Mouse (Mus musculus) spleen, adult 2 months (tissue): Measurements from ENCODE around the gene Foxj1. TPM values are rescaled to one million over a fixed set of nuclear protein-coding genes. Genes with fewer than 3 reads are reported as not detected.

Source experiments
- DNase-seq, 2 experiments: peaks; one replicate each; pipeline versions ENCODE4 v3.0.0 to v3.0.0-alpha.2; 2012 to 2021; ENCODE audit warnings: low spot score in 2 of 2, low read depth in 1 of 2
- H3K27ac ChIP-seq: fragments of 200-500 bp; 2 replicates; pipeline ENCODE4 v1.5.1; 2012; ENCODE audit warnings: low read length, inconsistent platforms; ENCODE audit not compliant: insufficient read depth
- H3K27me3 ChIP-seq: fragments of 200-500 bp; 2 replicates; pipeline ENCODE4 v1.6.1; 2012; ENCODE audit warnings: mild to moderate bottlenecking, moderate library complexity, low read length, inconsistent platforms; ENCODE audit not compliant: control insufficient read depth, insufficient read depth
- H3K36me3 ChIP-seq: fragments of 200-500 bp; 2 replicates; pipeline ENCODE4 v1.6.1; 2012; ENCODE audit warnings: mild to moderate bottlenecking, low read length, inconsistent platforms; ENCODE audit not compliant: control insufficient read depth, insufficient read depth
- H3K4me1 ChIP-seq: fragments of 200-500 bp; 2 replicates; pipeline ENCODE4 v1.6.1; 2011; ENCODE audit warnings: inconsistent platforms; ENCODE audit not compliant: control insufficient read depth, insufficient read depth, insufficient read length
- H3K4me3 ChIP-seq: fragments of 200-500 bp; 2 replicates; pipeline ENCODE4 v1.5.1; 2011; ENCODE audit warnings: mild to moderate bottlenecking, inconsistent platforms; ENCODE audit not compliant: insufficient read depth, insufficient read length; ENCODE audit errors: extremely low read depth
- CTCF ChIP-seq: fragments of 200-500 bp; IDR thresholded peaks from 2 replicates; pipeline ENCODE4 v1.5.1; 2011; ENCODE audit warnings: mild to moderate bottlenecking, inconsistent platforms; ENCODE audit not compliant: insufficient read depth, insufficient read length, insufficient replicate concordance; ENCODE audit errors: extremely low read depth
- POLR2A ChIP-seq: fragments of 200-500 bp; IDR thresholded peaks from 2 replicates; pipeline ENCODE4 v1.6.1; 2011; ENCODE audit warnings: low read depth, low read length, inconsistent platforms
- WGBS: fragments of 180-500 bp; shearing (Covaris S2); methylation state at CpG from one replicate; pipeline ENCODE4 v1.1.7; 2018; 5-methylcytosine and 5-hydroxymethylcytosine counted together
- polyA plus RNA-seq: library from polyadenylated mRNA; depleted of rRNA; stranded (reverse); fragments of >200 nt; gene quantifications from 2 replicates; pipeline ENCODE4 v1.2.3, GENCODE M21; 2012; rRNA removed

The Foxj1 gene
- polyA plus RNA-seq, 1 experiment: 0.47 TPM

DNA sequence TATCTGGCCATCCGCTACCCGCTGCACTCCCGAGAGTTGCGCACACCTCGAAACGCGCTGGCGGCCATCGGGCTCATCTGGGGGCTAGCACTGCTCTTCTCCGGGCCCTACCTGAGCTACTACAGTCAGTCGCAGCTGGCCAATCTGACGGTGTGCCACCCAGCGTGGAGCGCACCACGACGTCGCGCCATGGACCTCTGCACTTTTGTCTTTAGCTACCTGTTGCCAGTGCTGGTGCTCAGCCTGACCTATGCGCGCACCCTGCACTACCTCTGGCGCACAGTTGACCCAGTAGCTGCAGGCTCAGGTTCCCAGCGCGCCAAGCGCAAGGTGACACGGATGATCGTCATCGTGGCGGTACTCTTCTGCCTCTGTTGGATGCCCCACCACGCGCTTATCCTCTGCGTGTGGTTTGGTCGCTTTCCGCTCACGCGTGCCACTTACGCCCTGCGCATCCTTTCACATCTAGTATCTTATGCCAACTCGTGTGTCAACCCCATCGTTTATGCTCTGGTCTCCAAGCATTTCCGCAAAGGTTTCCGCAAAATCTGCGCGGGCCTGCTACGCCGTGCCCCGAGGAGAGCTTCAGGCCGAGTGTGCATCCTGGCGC lies 52.2 kb downstream of the Foxj1 start:
- peaks cover 17% of the 10 kb centered on the region for H3K27me3 ChIP-seq
- H3K4me1 ChIP-seq: peaks cover 21% of the 10 kb centered on the region
- H3K27ac ChIP-seq: no peak overlapping the region
- H3K36me3 ChIP-seq: no peaks in the 10 kb centered on the region
- no peak for TF ChIP-seq POLR2A
- no peak for TF ChIP-seq CTCF
- H3K4me3 ChIP-seq: no peak overlapping the region
- 14% methylated on average over 48 of the region's 48 CpGs for WGBS
- DNase-seq: no peak

DNA sequence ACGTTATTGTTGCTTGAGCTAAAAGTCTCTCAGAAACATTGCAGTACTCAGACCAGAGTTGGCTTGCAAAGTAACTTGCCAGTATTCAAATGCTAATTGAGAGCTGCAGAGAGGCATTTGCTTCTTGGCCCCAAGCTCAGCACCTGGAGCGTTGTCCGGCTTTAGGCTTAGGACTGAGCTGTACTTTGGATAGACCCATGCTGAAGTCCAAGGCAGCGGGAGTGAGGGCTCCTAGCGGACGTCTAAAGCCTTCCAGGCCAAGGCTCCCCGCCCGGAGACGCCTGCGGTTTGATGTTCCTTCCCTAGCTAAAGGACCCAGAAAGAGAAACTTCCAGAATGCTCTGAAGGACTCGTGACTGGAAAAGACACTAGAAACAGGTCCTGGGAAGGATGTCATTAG lies 53.1 kb downstream of the Foxj1 start:
- 2% methylated on average over 11 of the region's 11 CpGs for WGBS
- H3K4me3 ChIP-seq: no peak overlapping the region
- H3K36me3 ChIP-seq: no peaks in the 10 kb centered on the region
- H3K27ac ChIP-seq: no peak overlapping the region
- TF ChIP-seq CTCF (no peak), POLR2A (no peak)
- DNase-seq: no peak
- peaks cover 17% of the 10 kb centered on the region for H3K27me3 ChIP-seq
- H3K4me1 ChIP-seq: peaks cover 19% of the 10 kb centered on the region

- WGBS: 6% methylated on average over 18 of the region's 18 CpGs
- H3K27ac ChIP-seq: no peak overlapping the region
- peaks cover 19% of the 10 kb centered on the region for H3K4me1 ChIP-seq
- H3K4me3 ChIP-seq: no peak overlapping the region
- no peak for TF ChIP-seq POLR2A
- TF ChIP-seq CTCF: no peak
- DNase-seq: no peak
- peaks cover 17% of the 10 kb centered on the region for H3K27me3 ChIP-seq
- no peaks in the 10 kb centered on the region for H3K36me3 ChIP-seq
These were observed 53.5 kb downstream of the Foxj1 start for GRCm38 (mm10) chr11:116281671-116282070.

DNA sequence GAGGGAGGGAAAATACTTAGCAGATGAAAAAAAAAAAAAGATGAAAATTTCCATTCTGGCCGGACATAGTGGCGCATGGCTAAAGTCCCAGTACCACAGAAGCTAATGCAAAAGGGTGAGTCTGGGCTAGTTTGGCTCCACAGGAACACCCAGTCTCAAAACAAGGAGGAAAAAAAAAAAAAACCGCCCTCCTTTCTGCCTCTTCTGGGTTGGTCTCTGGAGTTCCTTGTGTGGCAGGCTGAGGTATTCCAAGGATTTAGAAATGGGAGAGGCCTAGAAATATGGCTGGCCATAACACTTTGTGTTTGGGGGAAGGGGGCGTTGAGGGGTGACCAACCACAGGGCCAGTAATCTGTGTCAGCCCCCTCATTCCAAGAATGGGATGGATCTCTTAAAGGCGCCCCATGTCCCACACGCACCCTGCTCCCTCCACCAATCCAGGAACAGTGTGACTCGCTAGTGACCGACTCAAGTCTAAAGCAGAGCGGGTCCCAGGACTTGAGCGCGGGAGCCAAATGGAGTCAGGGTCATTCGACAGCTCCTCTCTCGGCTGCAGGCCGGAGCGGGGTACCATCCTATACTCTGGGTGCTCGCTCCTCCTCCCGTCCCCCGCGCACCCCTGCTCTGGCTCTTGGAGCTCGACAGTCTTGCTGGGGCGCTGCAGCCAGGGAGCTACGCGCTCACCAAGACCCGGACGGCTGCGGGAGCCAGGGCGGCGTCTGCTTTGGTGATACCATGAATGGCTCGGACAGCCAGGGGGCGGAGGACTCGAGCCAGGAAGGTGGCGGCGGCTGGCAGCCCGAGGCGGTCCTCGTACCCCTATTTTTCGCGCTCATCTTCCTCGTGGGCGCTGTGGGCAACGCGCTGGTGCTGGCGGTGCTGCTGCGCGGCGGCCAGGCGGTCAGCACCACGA lies 54.2 kb downstream of the Foxj1 start, which contains the start of gene Galr2:
Gene Galr2, plus strand, starts transcription at position 189 of the 913 bp plus-strand sequence.
- peaks cover 17% of the 10 kb centered on the region for H3K27me3 ChIP-seq
- WGBS: 17% methylated on average over 48 of the region's 48 CpGs

More for the DNA sequence above, 54.2 kb downstream of the Foxj1 start, which contains the start of gene Galr2:
- no peak for TF ChIP-seq CTCF
- TF ChIP-seq POLR2A: no peak
- H3K4me1 ChIP-seq: peaks cover 19% of the 10 kb centered on the region
- no peak within 1 kb of the TSS for H3K4me3 ChIP-seq
- H3K27ac ChIP-seq: no peak within 1 kb of the TSS
- DNase-seq: no peak
- H3K36me3 ChIP-seq: no peaks in the 10 kb centered on the region

Other genes starting within 250 kb of the Foxj1 start
- gene Wbp2, start 248.4 kb downstream of the Foxj1 start, polyA plus RNA-seq: 135 and 162 TPM in 2 replicates
- gene Trim47, start 208.2 kb downstream of the Foxj1 start, polyA plus RNA-seq: 19.4 and 26.1 TPM in 2 replicates
- gene Trim65, start 204.3 kb downstream of the Foxj1 start, polyA plus RNA-seq: 23.7 and 26.0 TPM in 2 replicates
- 37.3 and 40.3 TPM in 2 replicates for gene Mrpl38, start 196.5 kb downstream of the Foxj1 start, polyA plus RNA-seq
- 13.3 and 14.0 TPM in 2 replicates for gene Fbf1, start 167.2 kb downstream of the Foxj1 start, polyA plus RNA-seq
- 18.3 and 24.0 TPM in 2 replicates for gene Ten1, start 136.5 kb downstream of the Foxj1 start, polyA plus RNA-seq
- 12.9 TPM in 2 replicates for gene Acox1, start 136.4 kb downstream of the Foxj1 start, polyA plus RNA-seq
- 0.07 and 0.18 TPM in 2 replicates for gene Evpl, start 97.3 kb downstream of the Foxj1 start, polyA plus RNA-seq
- gene Srp68, start 61.2 kb downstream of the Foxj1 start, polyA plus RNA-seq: 25.4 and 27.0 TPM in 2 replicates
- 0.08 TPM in 1 of 2 replicates, not detected in the other for gene Galr2, start 54.5 kb downstream of the Foxj1 start, polyA plus RNA-seq
- 20.2 and 21.8 TPM in 2 replicates for gene Exoc7, start 28.2 kb downstream of the Foxj1 start, polyA plus RNA-seq
- gene Rnf157, start 77.6 kb upstream of the Foxj1 start, polyA plus RNA-seq: 10.7 and 16.2 TPM in 2 replicates
- 152 and 245 TPM in 2 replicates for gene Ubald2, start 98.7 kb upstream of the Foxj1 start, polyA plus RNA-seq
- 0.07 and 0.14 TPM in 2 replicates for gene Qrich2, start 130.8 kb upstream of the Foxj1 start, polyA plus RNA-seq
- gene Prpsap1, start 158.8 kb upstream of the Foxj1 start, polyA plus RNA-seq: 62.1 and 95.5 TPM in 2 replicates
- gene Sphk1, start 195.5 kb upstream of the Foxj1 start, polyA plus RNA-seq: 15.5 and 21.4 TPM in 2 replicates
- gene Ube2o, start 246.0 kb upstream of the Foxj1 start, polyA plus RNA-seq: 42.3 and 77.3 TPM in 2 replicates